Mouse (Mus musculus) heart, embryonic 16.5 days (tissue): ENCODE results near the gene Rubcn. TPM values are rescaled to one million over a fixed set of nuclear protein-coding genes. Genes with fewer than 3 reads are reported as not detected.

Experiments
- ATAC-seq: fragments of 200-750 bp; cut with Nextera tagmentation; replicated peaks from 2 replicates; pipeline ENCODE4 v1.8.0; 2017; ENCODE audit warnings: moderate number of reproducible peaks; ENCODE audit not compliant: insufficient read depth, low FRiP score; ENCODE audit errors: extremely low read depth
- H3K27ac ChIP-seq: fragments of 300-500 bp; sonication (generic); 2 replicates; pipeline ENCODE4 v1.5.1; 2014; ENCODE audit warnings: mild to moderate bottlenecking, low read length, control low read depth, moderate library complexity
- H3K27me3 ChIP-seq: fragments of 300-500 bp; sonication (generic); 2 replicates; pipeline ENCODE4 v1.6.1; 2014; ENCODE audit warnings: low read length, mixed read lengths; ENCODE audit not compliant: control insufficient read depth, insufficient read depth
- H3K36me3 ChIP-seq: fragments of 300-500 bp; sonication (generic); 2 replicates; pipeline ENCODE4 v1.6.1; 2014; ENCODE audit not compliant: control insufficient read depth, insufficient read depth
- H3K4me1 ChIP-seq: fragments of 300-500 bp; sonication (generic); 2 replicates; pipeline ENCODE4 v1.6.1; 2014; ENCODE audit warnings: low read length, mixed read lengths; ENCODE audit not compliant: control insufficient read depth, insufficient read depth
- H3K4me2 ChIP-seq: fragments of 300-500 bp; sonication (generic); 2 replicates; pipeline ENCODE4 v1.6.1; 2014; ENCODE audit warnings: low read depth, mild to moderate bottlenecking, control low read depth, low read length
- H3K4me3 ChIP-seq: fragments of 300-500 bp; sonication (generic); 2 replicates; pipeline ENCODE4 v1.5.1; 2014; ENCODE audit warnings: mild to moderate bottlenecking, control low read depth, low read length
- H3K9ac ChIP-seq: fragments of 300-500 bp; sonication (generic); 2 replicates; pipeline ENCODE4 v1.6.1; 2014; ENCODE audit warnings: low read length, control low read depth
- H3K9me3 ChIP-seq: fragments of 300-500 bp; sonication (generic); replicated peaks from 2 replicates; pipeline ENCODE4 v1.6.1; 2016; ENCODE audit warnings: low read length; ENCODE audit not compliant: control insufficient read depth
- WGBS: fragments of 180-500 bp; shearing (Covaris S2); extraction: QIAGEN DNeasy Blood & Tissue Kit; methylation state at CpG from one replicate; pipeline ENCODE4 v1.1.7; 2014; 5-methylcytosine and 5-hydroxymethylcytosine counted together
- polyA plus RNA-seq: library from polyadenylated mRNA; unstranded; fragments of >200 nt; fragmentation: Nextera tagmentation; extraction: Ambion mirVana; gene quantifications from 2 replicates; pipeline ENCODE4 v1.2.1, GENCODE M21; 2015

Rubcn gene
- polyA plus RNA-seq, 1 experiment from 2014 or later: 32.7 TPM

GRCm38 (mm10) chr16:32902051-32902428 is 24.5 kb upstream of the Rubcn start:
- WGBS: 69% methylated on average over 3 of the region's 3 CpGs
- Histone ChIP-seq H3K9me3 (no peaks in the 10 kb centered on the region), H3K4me1 (no peaks in the 10 kb centered on the region), H3K4me3 (no peak overlapping the region), H3K27me3 (no peaks in the 10 kb centered on the region), H3K9ac (no peak overlapping the region), H3K36me3 (peaks cover 19% of the 10 kb centered on the region), H3K4me2 (no peak overlapping the region), H3K27ac (no peak overlapping the region)
- no peak for ATAC-seq

GRCm38 (mm10) chr16:32901360-32902050 is 23.9 kb upstream of the Rubcn start:
- Histone ChIP-seq H3K4me3 (no peak overlapping the region), H3K4me1 (no peaks in the 10 kb centered on the region), H3K4me2 (no peak overlapping the region), H3K27me3 (no peaks in the 10 kb centered on the region), H3K9me3 (no peaks in the 10 kb centered on the region), H3K9ac (no peak overlapping the region), H3K27ac (no peak overlapping the region), H3K36me3 (peaks cover 19% of the 10 kb centered on the region)
- ATAC-seq: no peak
- WGBS: 83% methylated on average over 2 of the region's 2 CpGs

DNA sequence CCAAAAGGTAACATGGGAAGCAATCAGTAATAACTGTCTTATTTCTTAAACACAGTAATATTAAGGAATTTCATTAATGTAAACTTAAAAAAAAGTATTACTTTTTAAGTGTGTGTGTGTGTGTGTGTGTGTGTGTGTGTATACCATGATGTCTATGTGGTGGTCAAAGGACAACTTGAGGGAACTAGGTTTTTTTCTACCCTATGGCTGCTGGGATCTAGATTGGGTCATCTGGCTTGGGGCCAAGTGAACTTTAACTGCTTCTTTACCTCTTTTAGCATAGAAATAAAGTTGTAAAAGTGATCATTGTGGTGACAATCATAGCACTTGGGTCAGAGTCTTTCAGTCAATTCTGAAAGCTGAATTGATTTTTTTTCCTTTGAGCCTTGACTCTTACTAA is 18.6 kb upstream of the Rubcn start:
- no peaks in the 10 kb centered on the region for H3K4me1 ChIP-seq

GRCm38 (mm10) chr16:32889881-32890280 is 12.3 kb upstream of the Rubcn start:
- 60% methylated on average over 2 of the region's 2 CpGs for WGBS
- Histone ChIP-seq H3K9ac (no peak overlapping the region), H3K4me3 (no peak overlapping the region), H3K4me2 (no peak overlapping the region), H3K4me1 (no peaks in the 10 kb centered on the region), H3K27ac (no peak overlapping the region), H3K9me3 (no peaks in the 10 kb centered on the region), H3K27me3 (no peaks in the 10 kb centered on the region), H3K36me3 (peaks cover 38% of the 10 kb centered on the region)
- ATAC-seq: no peak

More for the DNA sequence above, 18.6 kb upstream of the Rubcn start:
- H3K9ac ChIP-seq: no peak overlapping the region
- no peaks in the 10 kb centered on the region for H3K9me3 ChIP-seq
- ATAC-seq: no peak
- no peak overlapping the region for H3K4me3 ChIP-seq
- H3K27ac ChIP-seq: no peak overlapping the region
- H3K36me3 ChIP-seq: peaks cover 42% of the 10 kb centered on the region
- H3K27me3 ChIP-seq: no peaks in the 10 kb centered on the region
- no peak overlapping the region for H3K4me2 ChIP-seq

- ATAC-seq: no peak
- peaks cover 30% of the 10 kb centered on the region for H3K36me3 ChIP-seq
Measured at GRCm38 (mm10) chr16:32887996-32888395, 10.4 kb upstream of the Rubcn start.

GRCm38 (mm10) chr16:32881538-32881937 is 4.0 kb upstream of the Rubcn start:
- H3K4me3 ChIP-seq: no peak overlapping the region
- no peak overlapping the region for H3K27ac ChIP-seq
- peaks cover 23% of the 10 kb centered on the region for H3K4me1 ChIP-seq
- ATAC-seq: no peak
- H3K27me3 ChIP-seq: no peaks in the 10 kb centered on the region
- H3K4me2 ChIP-seq: no peak overlapping the region
- WGBS: 75% methylated on average over 7 of the region's 7 CpGs
- H3K9ac ChIP-seq: no peak overlapping the region
- H3K36me3 ChIP-seq: peaks cover 7% of the 10 kb centered on the region; the same call in 1 of the 2 replicates
- H3K9me3 ChIP-seq: no peaks in the 10 kb centered on the region

More at GRCm38 (mm10) chr16:32887996-32888395, 10.4 kb upstream of the Rubcn start:
- Histone ChIP-seq H3K4me3 (no peak overlapping the region), H3K4me1 (no peaks in the 10 kb centered on the region), H3K27ac (no peak overlapping the region), H3K9me3 (no peaks in the 10 kb centered on the region), H3K27me3 (no peaks in the 10 kb centered on the region), H3K9ac (no peak overlapping the region), H3K4me2 (no peak overlapping the region)
- 87% methylated on average over 7 of the region's 7 CpGs for WGBS

GRCm38 (mm10) chr16:32878972-32879926 is 1.7 kb upstream of the Rubcn start:
- H3K4me1 ChIP-seq: peaks cover 27% of the 10 kb centered on the region
- peak overlapping the region; percentile 98 for H3K4me3 ChIP-seq
- peak overlapping the region; percentile 93 for H3K9ac ChIP-seq
- peak overlapping the region; percentile 83 for H3K4me2 ChIP-seq
- no peak for ATAC-seq
- peaks cover 2% of the 10 kb centered on the region; the same call in 1 of the 2 replicates for H3K36me3 ChIP-seq
- WGBS: 75% methylated on average over 14 of the region's 14 CpGs
- no peaks in the 10 kb centered on the region for H3K9me3 ChIP-seq
- no peaks in the 10 kb centered on the region for H3K27me3 ChIP-seq
- no peak overlapping the region; the same call in 1 of the 2 replicates for H3K27ac ChIP-seq

DNA sequence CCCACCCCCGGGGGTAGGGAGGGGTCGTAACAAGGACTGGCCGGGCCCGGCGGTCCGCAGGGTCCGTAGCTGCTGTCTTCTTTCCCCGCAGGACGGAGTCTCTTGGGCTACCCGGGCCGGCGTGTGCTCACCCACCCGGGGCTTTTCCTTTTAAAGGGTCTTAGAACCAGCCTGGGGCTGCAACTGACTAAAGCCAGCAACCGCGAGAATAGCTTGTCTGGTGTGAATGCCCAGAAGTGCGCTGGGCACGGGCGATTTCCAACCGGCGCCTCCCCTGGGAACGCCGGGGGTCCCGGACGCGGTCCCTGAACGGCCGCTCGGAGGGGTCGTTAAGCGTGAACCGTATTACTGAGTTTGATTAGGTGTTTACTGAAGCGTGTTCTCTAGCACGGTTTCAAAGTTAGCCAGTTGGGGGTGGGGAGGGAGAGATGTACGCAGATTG is 612 bp upstream of the Rubcn start:
- peak overlapping the region; percentile 83 for H3K4me2 ChIP-seq
- H3K27me3 ChIP-seq: no peaks in the 10 kb centered on the region
- no peaks in the 10 kb centered on the region for H3K9me3 ChIP-seq
- H3K4me3 ChIP-seq: peak overlapping the region; percentile 98
- peak overlapping the region; percentile 96 for H3K27ac ChIP-seq
- peak; percentile 41 for ATAC-seq
- WGBS: 1% methylated on average over 34 of the region's 34 CpGs
- H3K36me3 ChIP-seq: no peaks in the 10 kb centered on the region
- H3K9ac ChIP-seq: peak overlapping the region; percentile 93
- H3K4me1 ChIP-seq: peaks cover 27% of the 10 kb centered on the region

GRCm38 (mm10) chr16:32876831-32877230 is 735 bp downstream of the Rubcn start:
- Histone ChIP-seq H3K9ac (peak overlapping the region; percentile 93), H3K4me2 (peak overlapping the region; percentile 74), H3K4me1 (peaks cover 23% of the 10 kb centered on the region), H3K27me3 (no peaks in the 10 kb centered on the region), H3K9me3 (no peaks in the 10 kb centered on the region), H3K36me3 (no peaks in the 10 kb centered on the region), H3K4me3 (peak overlapping the region; percentile 98), H3K27ac (peak overlapping the region; percentile 96)
- ATAC-seq: no peak
- 6% methylated on average over 9 of the region's 9 CpGs for WGBS
